Mouse (Mus musculus) fat pad, adult 2 months (tissue): Measurements from ENCODE around the gene Ccdc136.
"Not testable (repeated sequence)": the region's sequence is repeated elsewhere in the genome, so short reads cannot be mapped to it uniquely, and the experiment has no call there.

Experiments
- DNase-seq: peaks from one replicate; pipeline ENCODE4 v3.0.0-alpha.2; 2011; ENCODE audit warnings: low read depth, low spot score; ENCODE audit errors: extremely low read depth

The Ccdc136 gene

DNA sequence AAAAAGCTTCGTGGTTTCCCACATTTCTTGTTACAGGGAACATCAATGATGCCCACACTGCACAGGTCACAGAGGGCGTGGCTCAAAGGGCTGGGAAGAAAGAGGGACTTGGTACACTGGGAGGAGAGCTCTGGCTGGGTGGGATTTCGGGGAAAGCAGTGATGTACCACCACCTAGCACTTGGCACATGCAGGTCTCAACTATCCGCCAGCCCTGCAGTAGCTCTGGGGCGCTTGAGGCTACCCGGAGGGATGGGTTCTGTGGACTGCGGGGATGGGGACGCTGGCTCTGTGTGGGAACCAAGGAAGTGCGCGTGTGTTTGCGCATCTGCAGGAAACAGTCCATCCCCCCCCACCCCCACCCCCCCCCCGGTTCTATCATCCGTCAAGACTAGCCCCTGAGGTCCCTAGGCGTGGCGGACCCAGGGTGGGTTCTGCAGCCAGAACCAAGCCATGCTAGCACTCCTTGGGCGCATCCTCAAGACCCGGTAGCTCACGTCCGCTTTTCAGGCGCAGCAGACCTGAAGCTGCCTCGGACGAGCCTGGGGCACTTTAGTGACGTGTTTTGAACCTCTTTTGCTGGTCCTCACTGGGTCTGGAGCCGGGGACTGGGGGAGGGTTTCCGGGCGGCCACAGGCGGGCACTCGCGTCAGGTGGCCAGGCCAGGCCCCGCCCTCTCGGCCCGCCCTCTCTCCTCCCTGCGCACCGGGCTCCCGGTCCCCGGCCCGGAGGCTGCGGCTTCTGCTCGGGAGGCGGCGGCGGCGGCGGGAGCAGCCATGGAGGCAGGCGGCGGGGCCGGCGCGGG is at the start of gene Ccdc136:
TSS of gene Ccdc136 (plus strand) at position 400 of the 804 bp plus-strand sequence.
- no peak for DNase-seq

DNA sequence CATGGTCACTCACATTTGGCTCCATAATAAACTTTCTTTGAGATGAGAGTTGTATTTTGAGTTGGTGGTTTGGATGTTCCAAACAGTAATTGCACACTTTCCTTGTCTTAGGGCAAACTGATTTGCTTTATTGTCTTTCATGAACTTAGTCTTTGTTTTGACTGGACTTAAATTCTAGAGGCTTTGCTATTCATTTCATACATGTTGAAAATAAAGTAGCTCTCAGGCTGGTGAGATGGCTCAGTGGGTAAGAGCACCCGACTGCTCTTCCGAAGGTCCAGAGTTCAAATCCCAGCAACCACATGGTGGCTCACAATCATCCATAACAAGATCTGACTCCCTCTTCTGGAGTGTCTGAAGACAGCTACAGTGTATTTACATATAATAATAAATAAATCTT is 49.6 kb upstream of the Ccdc136 start:
- DNase-seq = not testable (repeated sequence)

DNA sequence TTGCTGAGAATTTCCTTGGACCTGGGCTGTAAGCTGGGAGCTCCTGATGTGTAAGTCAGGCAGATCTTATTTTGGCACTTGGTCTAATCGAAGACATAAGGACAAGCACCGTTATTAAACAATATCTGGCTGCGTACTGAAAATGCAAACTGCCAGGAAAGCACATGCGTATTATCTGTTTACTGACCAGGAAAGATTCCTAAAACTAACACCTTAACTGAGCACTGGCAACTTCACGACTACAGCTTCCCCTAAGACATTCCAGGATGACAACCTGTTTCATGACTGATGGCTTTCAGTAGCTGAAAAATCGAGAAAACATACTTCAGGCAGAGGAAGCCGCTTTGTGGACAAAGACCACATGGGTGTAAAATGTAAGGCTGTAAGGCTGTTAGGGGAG is 48.9 kb upstream of the Ccdc136 start:
- no peak for DNase-seq

DNA sequence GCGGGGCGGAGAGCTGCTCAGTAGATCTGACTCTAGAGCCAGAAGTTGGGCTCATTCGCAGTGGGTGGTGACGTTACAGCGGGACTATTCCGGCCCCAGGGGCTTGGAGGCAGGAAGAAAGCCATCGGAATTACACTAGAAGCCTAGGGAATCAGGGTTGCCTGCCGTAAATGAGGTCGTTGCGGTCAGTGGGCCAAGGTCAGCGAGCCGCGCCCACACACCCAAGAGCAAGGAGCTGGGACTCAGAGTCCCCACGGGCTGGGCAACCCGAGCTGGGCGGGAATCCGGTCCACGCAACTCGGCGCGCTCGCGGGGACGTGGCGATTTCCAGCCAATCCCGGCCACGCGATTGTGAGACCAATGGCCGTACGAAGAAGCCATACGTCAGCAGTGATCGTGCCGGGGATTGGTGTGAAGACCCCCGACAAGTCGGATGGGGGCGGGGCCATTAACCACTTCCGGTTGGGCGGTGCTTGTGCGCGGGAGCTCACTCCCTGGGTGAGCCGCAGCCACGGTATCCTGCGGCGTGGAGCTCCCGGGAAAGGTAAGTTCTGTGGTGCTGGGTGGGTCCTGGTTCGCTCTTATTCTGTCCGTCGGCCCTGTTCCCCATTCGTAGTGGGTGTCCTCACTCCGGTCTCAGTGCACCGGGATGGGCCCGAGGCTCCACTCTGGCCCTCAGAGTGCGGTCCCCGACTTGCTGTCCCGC is 48.3 kb upstream of the Ccdc136 start, which contains the start of gene Calu:
TSS of gene Calu (plus strand) at position 405 of the 706 bp plus-strand sequence.
- DNase-seq = peak; percentile 78

DNA sequence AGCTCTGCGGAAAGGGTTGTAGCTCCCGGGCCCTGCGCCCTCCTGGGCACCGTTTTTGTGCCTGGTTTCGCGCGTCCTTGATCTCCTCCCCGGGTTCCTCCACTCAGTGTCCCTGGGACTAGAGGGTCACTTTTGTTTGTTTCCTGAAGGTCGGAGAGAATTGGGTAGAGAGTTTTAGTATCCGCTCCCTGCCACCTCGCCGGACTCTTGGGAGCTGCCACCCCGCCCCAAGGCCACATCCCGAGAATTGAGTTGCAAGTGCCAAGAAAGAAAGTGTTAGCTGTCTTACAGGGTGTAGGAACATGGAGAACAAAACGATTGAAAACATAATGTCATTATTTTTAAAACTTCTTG is 47.8 kb upstream of the Ccdc136 start:
- no peak for DNase-seq

DNA sequence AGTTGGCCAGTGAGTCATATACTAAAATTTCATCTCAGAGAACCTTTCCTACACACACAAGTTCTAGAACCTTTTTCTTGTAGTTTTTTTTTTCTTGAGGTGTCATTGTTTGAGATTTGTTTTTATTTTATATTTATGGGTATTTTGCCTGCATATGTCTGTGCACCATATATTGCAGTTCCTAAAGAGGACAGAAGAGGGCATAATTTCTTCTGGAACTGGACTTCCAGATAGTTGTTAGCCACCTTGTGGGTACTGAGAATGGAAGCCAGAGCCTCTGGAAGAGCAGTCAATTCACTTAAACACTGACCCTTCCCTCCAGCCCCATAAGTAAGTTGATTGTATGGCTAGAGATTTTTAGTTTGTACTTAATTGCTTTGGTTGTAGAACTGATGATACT is 44.5 kb upstream of the Ccdc136 start:
- no peak for DNase-seq

DNA sequence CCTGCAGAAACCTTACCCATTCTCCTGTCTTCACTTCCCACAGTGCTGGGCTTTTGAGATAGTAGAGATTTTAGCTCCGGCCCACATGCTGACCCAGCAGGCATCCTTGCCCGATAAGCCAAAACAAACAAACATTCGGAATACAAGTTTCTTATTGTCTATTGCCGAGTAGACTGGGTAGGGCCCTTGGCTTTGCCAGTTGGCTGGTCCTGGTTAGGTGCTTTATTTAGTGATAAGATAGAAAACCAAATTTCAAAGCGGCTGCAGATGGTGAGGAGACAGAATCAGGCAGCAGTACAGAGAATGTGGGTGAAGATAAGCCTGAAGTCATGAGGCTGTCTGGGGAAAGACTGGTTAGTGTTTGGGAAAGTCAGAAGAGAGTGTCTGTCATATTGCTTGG is 43.3 kb upstream of the Ccdc136 start:
- DNase-seq = no peak

DNA sequence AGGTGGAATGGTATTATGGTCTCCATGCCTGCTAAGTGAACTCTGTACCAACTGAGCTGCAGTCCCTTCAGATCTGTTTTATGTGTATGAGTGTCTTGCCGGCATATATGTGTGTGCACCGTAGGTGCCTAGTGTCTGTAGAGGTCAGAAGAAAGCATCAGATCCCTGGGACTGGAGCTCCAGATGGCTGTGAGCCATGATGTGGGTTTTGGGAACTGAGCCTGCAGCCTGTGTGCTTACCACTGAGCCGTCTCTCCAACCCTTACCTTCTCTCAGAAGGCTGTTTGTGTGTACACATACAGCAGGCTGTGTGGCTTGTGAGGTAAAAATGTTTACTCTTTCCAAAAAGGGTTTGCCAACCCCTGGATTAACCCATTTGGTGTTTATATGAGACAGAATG is 36.7 kb upstream of the Ccdc136 start:
- DNase-seq = no peak

DNA sequence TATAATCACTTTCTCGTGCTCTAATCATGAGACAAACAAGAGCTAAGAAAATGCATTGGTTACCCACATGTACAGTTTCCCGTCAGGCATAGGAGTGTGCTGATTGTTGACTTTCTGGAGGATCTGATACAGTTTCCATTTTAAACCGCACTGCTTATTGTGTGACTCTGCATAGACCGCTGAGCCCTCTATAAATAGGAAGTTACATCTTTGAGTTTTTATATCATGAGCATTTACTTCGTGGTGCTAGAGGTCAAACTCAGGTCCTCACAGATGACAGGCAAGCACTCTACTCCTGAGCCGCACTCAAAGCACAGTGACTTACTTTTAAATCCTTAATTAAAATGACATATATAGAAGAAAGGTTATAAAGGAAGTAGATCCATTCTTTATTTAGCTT is 35.9 kb upstream of the Ccdc136 start:
- DNase-seq = no peak

DNA sequence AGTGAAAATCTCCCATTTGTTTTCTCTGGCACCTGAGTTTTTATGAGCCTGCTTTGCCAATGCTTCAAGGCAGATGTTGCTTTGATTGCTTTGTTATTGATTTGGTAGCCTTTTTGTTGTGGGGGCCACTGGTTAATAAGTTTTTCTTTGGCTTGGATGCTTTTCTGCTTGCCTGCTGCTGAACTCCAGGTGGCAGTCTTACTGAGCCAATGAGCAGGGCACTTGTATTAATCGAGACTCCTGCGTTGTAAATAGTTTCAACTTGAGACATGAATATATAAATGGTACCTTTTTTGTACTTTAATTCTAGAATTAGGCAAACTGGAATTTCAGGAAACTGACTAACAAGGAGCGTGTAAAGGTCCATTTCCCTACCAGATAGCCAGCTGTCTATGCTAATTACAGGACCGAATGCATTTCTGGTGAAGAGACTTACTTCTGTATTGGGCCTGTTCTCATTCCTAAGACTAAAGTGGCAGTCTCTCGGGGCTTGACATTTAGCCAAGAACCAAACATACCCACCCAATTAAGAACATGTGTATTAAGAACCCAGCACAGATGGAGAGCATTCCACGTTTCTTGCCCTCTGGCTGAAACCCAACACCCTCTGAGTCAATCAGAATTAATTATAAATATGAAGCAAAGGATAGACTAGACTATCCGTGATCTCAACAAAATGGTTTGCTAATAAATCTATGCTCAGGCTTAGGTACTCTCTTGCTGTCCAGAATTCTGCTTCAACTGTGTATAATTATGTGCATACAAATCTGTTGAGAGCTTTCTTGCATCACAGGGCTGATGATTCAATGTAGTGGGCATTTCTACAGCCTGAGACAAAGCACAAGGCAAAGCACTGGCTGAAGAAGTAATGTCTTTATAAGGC is 33.6 kb upstream of the Ccdc136 start:
- no peak for DNase-seq

DNA sequence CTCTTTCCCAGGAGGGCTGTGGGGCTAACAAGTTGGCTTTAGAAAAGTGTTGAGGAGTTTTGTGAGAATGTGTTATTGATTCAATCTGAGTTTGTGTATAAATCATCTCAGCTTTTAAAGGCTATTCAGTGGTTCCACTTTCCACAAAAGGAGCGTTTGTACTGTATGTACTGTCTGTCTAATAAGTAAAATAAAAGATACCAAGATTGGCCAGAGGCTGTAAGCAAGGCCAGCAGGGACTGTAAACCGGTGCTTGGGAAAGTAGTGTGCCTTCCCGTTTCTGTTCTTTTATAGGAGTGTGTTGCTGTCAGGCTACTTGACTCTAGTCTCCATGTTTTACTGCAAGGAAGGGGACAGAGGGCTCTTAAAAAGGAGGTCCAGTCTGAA is 33.0 kb upstream of the Ccdc136 start:
- DNase-seq = no peak

DNA sequence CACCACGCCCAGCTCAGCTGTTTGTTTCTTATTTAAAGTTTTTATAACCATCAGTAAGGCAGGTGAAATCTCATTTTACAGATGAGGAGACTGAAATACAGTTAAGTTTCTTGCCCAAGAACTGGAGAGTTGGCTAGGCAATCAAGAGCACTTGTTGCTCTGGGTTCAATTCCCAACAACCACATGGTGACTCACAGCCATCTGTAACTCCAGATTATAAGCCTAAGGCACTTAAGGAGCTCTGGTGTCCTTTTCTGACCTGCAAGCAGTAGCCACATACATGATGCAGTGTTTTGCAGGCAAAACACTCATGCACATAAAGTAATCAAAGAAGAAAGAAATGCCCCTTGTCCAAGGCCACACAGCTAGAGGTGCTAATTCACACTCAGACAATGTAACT is 30.8 kb upstream of the Ccdc136 start:
- no peak for DNase-seq

DNA sequence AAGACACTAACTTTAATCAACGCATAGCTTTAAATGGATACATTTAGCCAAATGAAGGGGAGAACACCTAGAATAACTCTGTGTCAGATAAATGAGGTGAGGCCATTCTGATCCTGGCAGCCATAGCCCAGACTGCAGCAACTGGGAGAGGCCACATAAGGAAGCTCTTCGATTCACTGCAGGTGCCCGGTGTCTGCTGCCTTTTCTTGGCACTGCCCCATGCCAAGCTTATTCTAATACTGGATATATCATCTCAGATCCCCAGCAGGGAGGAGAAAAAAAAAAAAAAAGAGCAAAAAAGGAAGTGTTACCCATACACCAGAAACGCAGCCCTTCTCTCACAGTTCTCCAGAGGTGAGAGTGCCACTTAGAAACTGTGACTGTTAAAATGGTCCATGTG is 18.7 kb upstream of the Ccdc136 start:
- no peak for DNase-seq

DNA sequence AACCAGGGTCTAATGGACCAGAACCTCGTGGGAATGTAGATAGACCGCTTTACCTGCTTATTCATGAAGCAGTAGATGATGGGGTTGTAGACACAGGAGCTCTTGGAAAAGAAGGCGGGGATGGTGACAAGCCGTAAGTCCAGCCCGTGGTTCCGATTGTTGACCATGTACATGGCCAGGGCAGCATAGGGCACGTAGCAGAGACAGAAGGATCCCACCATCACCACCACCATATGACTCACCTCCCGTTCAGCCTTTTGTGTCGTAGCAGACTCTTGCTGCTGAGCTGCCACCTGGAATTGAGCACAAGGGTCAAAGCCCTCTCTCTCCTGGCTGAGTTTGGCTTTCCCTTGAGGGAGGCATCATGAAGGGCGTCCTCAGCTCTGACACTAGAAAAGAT is 17.4 kb upstream of the Ccdc136 start:
- DNase-seq = no peak

DNA sequence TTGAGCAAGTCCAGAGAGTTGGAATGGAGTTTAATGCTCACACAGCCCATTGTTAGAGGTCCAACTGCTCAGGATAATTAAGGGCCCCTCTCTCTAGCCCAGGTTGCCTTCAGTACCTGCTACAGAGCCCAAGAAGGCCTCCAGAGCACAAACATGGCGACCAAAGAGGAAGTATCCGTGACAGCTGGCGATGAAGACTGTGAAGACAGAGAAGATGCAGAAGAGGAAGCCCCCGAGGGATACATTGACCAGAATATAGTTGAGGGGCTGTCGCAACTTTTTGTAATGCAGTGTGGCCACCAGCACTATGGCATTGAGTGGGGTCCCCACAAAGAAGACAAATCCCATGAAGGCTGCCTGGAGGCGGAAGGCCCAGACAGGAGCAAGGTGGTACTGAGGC is 16.2 kb upstream of the Ccdc136 start:
- no peak for DNase-seq

DNA sequence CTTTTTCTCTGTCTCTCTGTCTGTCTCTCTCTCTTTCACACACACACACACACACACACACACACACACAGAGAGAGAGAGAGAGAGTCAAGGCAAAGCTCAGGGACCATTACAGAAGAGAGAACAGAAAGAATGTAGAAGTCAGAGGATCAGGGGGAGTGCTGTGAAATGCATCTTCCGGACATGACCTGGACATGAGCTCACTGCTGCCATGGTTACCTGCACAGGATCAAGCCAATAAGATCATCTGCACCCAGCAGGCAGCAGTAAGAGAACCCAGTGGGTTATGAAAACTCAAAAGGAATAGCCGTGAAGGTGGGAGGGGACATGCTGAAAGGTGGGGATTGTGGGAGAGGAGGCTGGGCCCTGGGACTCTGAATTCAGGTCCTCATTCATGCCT is 13.7 kb upstream of the Ccdc136 start:
- no peak for DNase-seq

DNA sequence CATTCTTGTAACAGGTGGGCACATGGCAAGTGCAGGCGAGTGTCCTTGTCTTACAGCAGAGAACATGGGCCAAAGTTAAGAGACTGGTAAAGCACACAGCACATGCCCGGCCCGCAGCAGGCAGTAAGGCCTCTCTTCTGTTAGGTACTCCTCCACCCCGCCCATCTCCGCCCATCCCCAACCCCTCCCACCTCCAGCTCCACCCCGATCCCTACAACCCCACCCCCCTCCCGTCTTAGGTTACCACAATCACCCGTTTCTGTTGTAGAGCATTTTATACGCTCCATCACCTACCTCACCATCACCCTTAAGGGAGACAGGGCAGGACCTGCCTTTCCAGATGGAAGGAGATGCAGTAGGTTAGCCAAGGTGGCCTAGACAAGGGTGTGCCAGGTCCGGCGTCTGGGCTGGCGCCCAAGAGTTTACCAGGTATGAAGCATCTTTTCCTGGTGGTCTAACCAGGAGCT is 8.0 kb upstream of the Ccdc136 start, which contains the start of gene Opn1sw:
TSS of gene Opn1sw (minus strand) at position 417 of the 467 bp plus-strand sequence.
- DNase-seq = no peak

DNA sequence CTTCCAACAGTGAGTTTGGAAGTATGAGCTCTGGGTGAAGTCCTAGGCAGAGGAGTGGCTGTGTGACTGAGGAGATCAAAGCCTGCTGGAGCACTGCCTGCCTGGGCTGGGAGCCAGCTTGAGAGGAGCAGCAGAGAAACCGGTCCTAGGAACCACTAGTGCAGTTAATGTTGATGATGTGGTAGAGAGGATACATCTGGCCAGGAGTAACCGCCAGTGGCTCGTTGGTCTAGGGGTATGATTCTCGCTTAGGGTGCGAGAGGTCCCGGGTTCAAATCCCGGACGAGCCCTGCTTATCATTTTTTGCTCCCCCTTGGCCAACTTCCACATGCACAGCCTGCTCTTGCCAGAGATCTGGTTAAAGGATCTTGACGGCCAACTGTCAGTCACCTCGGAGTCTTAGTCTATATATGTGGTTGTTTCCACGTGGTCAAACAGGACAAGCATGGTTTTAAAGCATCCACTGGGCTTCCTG is 7.5 kb upstream of the Ccdc136 start:
- DNase-seq = peak; percentile 45

DNA sequence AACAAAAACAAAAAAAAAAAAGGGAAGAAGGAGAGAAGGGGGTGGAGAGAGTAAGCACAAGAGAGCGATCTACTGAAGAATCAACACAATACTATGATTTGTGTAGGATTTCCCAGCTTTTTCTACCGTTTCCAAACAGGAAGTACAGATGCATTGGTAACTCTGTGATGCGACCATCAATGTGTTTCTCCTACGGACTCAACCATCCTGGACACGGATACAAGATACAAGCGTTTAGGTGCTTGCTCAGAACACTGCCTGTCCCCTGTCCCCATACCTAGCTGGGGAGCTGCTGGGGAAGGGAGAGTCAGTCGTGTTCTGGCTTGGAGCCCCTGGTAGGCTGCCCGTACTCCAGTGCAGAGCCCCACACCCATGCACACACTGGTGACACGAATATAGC is 6.7 kb upstream of the Ccdc136 start:
- DNase-seq = no peak

DNA sequence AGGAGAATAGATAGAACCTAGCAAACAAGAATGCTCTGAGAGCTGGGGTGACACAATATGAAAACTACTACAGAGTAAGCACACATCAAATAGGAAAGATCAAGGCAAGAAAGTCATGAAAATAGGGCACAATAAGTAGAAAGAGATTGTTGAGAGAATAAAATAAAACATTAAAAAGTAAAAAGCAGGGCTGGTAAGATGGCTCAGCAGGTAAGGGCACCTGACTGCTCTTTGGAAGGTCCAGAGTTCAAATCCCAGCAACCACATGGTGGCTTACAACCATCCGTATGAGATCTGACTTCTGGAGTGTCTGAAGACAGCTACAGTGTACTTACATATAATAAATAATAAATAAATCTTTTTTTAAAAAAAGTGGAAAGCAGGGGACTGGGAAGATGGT is 5.6 kb upstream of the Ccdc136 start:
- not testable (repeated sequence) for DNase-seq

DNA sequence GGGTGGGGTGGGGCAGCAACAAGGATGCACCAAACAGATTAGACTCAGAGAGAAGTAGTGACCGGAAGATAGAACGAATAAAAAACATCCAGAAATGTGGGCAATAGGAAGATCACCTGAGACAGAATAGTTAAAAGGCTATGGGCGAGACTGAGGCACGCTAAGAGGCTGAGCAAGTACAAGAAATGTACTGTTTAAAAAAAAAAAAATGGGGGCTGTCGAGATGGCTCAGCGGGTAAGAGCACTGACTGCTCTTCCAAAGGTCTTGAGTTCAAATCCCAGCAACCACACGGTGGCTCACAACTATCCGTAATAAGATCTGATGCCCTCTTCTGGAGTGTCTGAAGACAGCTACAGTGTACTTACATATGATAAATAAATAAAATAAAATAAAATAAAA is 4.9 kb upstream of the Ccdc136 start:
- not testable (repeated sequence) for DNase-seq
